Mouse (Mus musculus): ENCODE results near the gene Spata33. TPM values are rescaled to one million over a fixed set of nuclear protein-coding genes. Genes with fewer than 3 reads are reported as not detected.

Gene Spata33
- total and polyA plus RNA-seq, 2 experiments from 2014 or later, result 3.3 to 8.3 TPM

DNA sequence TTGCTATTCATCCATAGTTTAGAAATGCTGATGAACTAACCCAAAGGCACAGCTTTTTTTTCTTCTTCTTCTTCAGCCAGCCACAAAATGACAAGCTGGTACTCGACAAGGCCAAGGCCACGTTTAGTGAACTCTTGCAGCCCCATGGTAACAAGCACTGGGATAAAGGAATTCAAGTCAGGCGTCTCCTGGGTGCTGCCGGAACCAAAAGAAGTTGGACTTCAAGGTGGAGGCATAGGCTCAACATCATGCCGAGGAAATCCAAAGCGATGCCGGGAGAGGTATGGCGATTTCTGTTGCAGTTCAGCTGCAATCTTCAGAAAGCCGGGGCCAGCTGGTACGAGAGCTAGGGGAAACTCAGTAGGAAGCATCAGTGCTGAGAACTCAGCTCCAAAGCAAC lies 26.8 kb downstream of the Spata33 start:
- 74% methylated on average over 10 of the region's 10 CpGs for WGBS
- H3K4me3 ChIP-seq (ENCODE audit: low read length), result no peak overlapping the region
- peaks cover 20% of the 10 kb centered on the region for H3K36me3 ChIP-seq (ENCODE audit: insufficient read depth, low read length)
- no peak overlapping the region for H3K4me2 ChIP-seq (ENCODE audit: low read depth, low read length)
- ATAC-seq (no peak), DNase-seq (ENCODE audit: low spot score) (no peak)
- no peak for TF ChIP-seq CTCF (IDR thresholded peaks at IDR 0.05; ENCODE audit: low read depth)
- no peaks in the 10 kb centered on the region for H3K27me3 ChIP-seq (ENCODE audit: insufficient read depth, low read length)
- no peak overlapping the region for H3K27ac ChIP-seq
- H3K9me3 ChIP-seq (ENCODE audit: low read length), result no peaks in the 10 kb centered on the region
- no peak overlapping the region for H3K9ac ChIP-seq (replicated peaks; ENCODE audit: low read length)
- H3K4me1 ChIP-seq (ENCODE audit: insufficient read depth, low read length), result peaks cover 15% of the 10 kb centered on the region

DNA sequence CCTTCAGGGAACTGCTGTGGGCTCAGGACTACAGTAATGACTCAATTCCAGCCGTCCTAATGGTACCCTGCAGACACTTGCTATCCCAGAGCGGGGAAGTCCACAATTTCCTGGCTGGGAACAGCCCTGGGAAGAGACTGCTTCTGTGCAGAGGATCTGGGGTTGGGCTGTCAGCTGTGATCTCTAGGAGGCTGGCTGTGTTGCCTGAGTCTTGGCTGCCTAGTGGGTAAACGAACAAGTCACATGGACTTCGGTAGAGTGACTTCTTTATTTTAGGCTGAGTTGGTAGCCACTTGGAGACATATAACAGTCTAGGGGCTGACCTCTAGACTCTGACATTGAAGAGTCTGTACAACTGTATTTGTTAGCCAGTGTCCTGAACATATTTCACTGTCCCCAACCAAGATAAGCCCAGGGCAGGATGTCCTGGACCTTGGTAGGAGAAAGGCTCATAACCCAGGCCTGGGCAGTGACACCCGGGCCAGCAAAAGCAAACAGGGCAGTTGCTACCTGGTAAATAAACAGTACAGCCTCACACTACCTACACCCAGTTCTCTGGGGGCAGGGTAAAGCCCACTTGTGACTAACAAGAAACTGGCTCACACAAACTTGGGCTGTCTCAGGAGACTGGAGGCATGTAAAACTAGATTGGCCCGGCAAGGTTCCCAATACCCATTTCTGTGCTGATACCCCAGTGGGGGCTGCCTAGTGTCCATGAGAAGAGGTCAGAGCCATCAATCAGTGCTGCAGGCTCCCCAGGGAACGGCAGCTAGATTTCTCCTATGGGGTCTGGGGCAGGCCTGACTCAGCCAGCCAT lies 29.7 kb downstream of the Spata33 start:
- no peak overlapping the region for H3K4me3 ChIP-seq (ENCODE audit: low read length)
- no peak for ATAC-seq
- no peak overlapping the region for H3K27ac ChIP-seq
- no peak for DNase-seq (ENCODE audit: low spot score)
- no peak for TF ChIP-seq CTCF (IDR thresholded peaks at IDR 0.05; ENCODE audit: low read depth)
- H3K36me3 ChIP-seq (ENCODE audit: insufficient read depth, low read length), result peaks cover 47% of the 10 kb centered on the region
- 87% methylated on average over 7 of the region's 7 CpGs for WGBS
- no peaks in the 10 kb centered on the region for H3K27me3 ChIP-seq (ENCODE audit: insufficient read depth, low read length)
- no peak overlapping the region for H3K9ac ChIP-seq (replicated peaks; ENCODE audit: low read length)
- H3K4me2 ChIP-seq (ENCODE audit: low read depth, low read length), result no peak overlapping the region
- H3K4me1 ChIP-seq (ENCODE audit: insufficient read depth, low read length), result no peaks in the 10 kb centered on the region
- no peaks in the 10 kb centered on the region for H3K9me3 ChIP-seq (ENCODE audit: low read length)

DNA sequence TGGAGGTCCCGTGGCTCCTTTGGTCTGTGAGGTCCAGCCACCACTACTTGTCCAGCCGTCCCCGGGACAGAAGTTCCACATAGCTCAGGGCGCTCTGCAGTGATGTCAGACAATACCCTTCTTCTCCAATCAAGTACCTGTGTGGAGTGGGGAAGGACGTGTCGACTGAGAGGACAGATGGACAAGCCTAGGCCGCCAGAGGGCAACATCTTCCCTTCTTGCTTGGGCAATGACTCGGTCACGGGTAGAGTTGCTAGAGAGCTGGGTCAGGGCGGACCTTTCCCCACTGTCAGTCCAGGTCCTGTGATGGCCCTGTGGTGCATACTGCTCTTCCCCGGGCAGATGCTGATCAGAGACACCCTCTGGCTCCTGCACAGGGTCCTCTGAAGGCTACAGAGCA lies 30.4 kb downstream of the Spata33 start:
- peaks cover 54% of the 10 kb centered on the region for H3K36me3 ChIP-seq (ENCODE audit: insufficient read depth, low read length)
- WGBS, result 75% methylated on average over 11 of the region's 11 CpGs

DNA sequence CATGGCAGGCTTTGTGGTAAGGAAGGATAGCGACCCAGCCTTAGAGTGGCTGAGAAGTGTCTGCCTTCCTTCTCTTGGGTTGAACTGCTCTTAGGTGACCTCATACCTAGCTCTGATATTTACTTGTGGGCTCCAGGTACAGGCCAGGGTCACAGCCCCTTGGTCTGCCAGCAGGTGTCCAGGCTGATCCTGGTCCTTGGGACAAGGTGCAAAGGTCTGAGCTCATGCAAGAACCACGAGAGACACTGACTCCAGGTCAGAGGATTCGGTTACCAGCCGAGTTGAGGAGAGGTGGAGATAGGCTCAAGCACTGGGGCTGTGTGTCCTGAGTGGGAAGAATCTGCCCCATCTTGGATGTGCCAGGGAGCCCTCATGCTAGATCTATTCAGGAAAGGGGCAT lies 31.8 kb downstream of the Spata33 start:
- no peak overlapping the region for H3K4me2 ChIP-seq (ENCODE audit: low read depth, low read length)
- 92% methylated on average over 4 of the region's 4 CpGs for WGBS
- H3K4me1 ChIP-seq (ENCODE audit: insufficient read depth, low read length), result no peaks in the 10 kb centered on the region
- ATAC-seq, result no peak
- H3K9me3 ChIP-seq (ENCODE audit: low read length), result no peaks in the 10 kb centered on the region
- DNase-seq (ENCODE audit: low spot score), result no peak
- H3K9ac ChIP-seq (replicated peaks; ENCODE audit: low read length), result no peak overlapping the region
- H3K36me3 ChIP-seq (ENCODE audit: insufficient read depth, low read length), result peaks cover 66% of the 10 kb centered on the region
- no peak for TF ChIP-seq CTCF (IDR thresholded peaks at IDR 0.05; ENCODE audit: low read depth)
- no peak overlapping the region for H3K4me3 ChIP-seq (ENCODE audit: low read length)
- H3K27ac ChIP-seq, result no peak overlapping the region
- H3K27me3 ChIP-seq (ENCODE audit: insufficient read depth, low read length), result no peaks in the 10 kb centered on the region

More for the DNA sequence above, 30.4 kb downstream of the Spata33 start:
- DNase-seq (ENCODE audit: low spot score), result no peak
- no peak overlapping the region for H3K9ac ChIP-seq (replicated peaks; ENCODE audit: low read length)
- no peak for TF ChIP-seq CTCF (IDR thresholded peaks at IDR 0.05; ENCODE audit: low read depth)
- no peaks in the 10 kb centered on the region for H3K9me3 ChIP-seq (ENCODE audit: low read length)
- no peak overlapping the region for H3K4me2 ChIP-seq (ENCODE audit: low read depth, low read length)
- no peaks in the 10 kb centered on the region for H3K27me3 ChIP-seq (ENCODE audit: insufficient read depth, low read length)
- no peak overlapping the region for H3K27ac ChIP-seq
- H3K4me3 ChIP-seq (ENCODE audit: low read length), result no peak overlapping the region
- ATAC-seq, result no peak
- H3K4me1 ChIP-seq (ENCODE audit: insufficient read depth, low read length), result no peaks in the 10 kb centered on the region

DNA sequence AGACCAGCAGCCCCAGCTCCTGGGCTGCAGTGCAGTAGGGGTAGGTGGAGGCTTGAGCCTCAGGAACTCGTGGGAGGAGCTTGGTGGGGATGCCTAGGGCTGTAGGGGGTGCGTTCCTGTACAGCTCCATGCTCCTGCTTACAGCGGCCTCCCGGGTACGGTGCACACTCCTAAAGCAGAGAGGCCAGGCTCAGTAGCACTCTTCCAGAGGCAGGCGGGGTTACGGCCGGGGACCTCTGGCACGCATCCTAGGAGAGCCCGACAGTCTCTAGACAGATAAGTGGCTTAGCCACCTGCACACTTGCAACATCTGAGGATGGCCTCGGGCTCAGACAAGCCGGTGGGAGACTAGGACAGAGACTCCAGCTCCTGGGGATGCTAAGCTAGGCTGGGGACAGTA lies 32.9 kb downstream of the Spata33 start:
- H3K4me1 ChIP-seq (ENCODE audit: insufficient read depth, low read length), result no peaks in the 10 kb centered on the region
- H3K4me3 ChIP-seq (ENCODE audit: low read length), result no peak overlapping the region
- H3K36me3 ChIP-seq (ENCODE audit: insufficient read depth, low read length), result peaks cover 75% of the 10 kb centered on the region
- DNase-seq (ENCODE audit: low spot score) (no peak), ATAC-seq (no peak)
- H3K27ac ChIP-seq, result no peak overlapping the region
- H3K27me3 ChIP-seq (ENCODE audit: insufficient read depth, low read length), result no peaks in the 10 kb centered on the region
- no peak overlapping the region for H3K4me2 ChIP-seq (ENCODE audit: low read depth, low read length)
- no peak for TF ChIP-seq CTCF (IDR thresholded peaks at IDR 0.05; ENCODE audit: low read depth)
- no peak overlapping the region for H3K9ac ChIP-seq (replicated peaks; ENCODE audit: low read length)
- H3K9me3 ChIP-seq (ENCODE audit: low read length), result no peaks in the 10 kb centered on the region
- 93% methylated on average over 12 of the region's 12 CpGs for WGBS

DNA sequence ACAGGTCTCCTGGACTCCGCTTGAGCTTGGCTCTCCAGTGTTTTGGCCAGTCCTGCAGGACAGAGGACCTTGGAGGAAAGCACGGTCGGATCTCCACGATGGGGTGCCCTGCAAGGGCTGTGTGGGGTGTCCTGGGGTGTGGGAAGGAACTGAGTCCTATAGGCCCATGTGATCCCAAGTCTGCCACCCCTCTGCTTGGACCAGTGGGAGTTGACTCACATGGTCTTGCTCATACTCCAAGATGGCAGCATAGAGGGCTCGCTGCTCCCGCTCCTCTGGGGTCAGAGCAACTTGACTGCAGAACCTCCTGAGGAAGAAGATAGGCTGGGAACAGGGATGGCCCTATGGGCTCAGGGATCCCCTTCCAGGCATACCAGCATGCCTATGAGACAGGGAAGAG lies 35.1 kb downstream of the Spata33 start:
- no peak for DNase-seq (ENCODE audit: low spot score)
- H3K9me3 ChIP-seq (ENCODE audit: low read length), result no peaks in the 10 kb centered on the region

DNA sequence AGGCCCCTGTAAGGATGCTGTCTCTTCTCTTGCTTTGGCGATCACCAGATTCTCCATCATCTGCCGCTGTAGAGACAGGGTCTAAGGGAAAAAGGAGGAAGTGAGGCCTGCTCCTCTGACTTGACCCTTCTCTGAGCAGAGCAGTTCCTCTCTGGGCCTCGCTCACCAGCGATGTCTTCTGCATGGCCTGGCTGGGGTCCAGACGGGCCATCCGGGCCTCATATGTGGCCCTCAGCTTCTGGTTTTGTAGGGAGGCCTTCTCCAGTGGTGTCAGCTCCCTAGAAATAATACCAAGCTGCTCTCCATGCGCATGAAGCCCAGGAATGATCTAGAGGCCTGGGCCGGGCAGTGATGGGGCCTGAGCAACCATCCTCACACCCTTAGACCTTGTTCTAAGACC lies 36.0 kb downstream of the Spata33 start:
- no peak for DNase-seq (ENCODE audit: low spot score)
- Histone ChIP-seq H3K27me3 (ENCODE audit: insufficient read depth, low read length) (no peaks in the 10 kb centered on the region), H3K9ac (replicated peaks; ENCODE audit: low read length) (no peak overlapping the region), H3K4me2 (ENCODE audit: low read depth, low read length) (no peak overlapping the region), H3K9me3 (ENCODE audit: low read length) (no peaks in the 10 kb centered on the region), H3K4me1 (ENCODE audit: insufficient read depth, low read length) (peaks cover 9% of the 10 kb centered on the region), H3K4me3 (ENCODE audit: low read length) (no peak overlapping the region), H3K36me3 (ENCODE audit: insufficient read depth, low read length) (peaks cover 73% of the 10 kb centered on the region), H3K27ac (no peak overlapping the region)
- no peak for TF ChIP-seq CTCF (IDR thresholded peaks at IDR 0.05; ENCODE audit: low read depth)
- 93% methylated on average over 8 of the region's 8 CpGs for WGBS
- ATAC-seq, result no peak

More for the DNA sequence above, 35.1 kb downstream of the Spata33 start:
- Histone ChIP-seq H3K27me3 (ENCODE audit: insufficient read depth, low read length) (no peaks in the 10 kb centered on the region), H3K4me1 (ENCODE audit: insufficient read depth, low read length) (peaks cover 3% of the 10 kb centered on the region), H3K9ac (replicated peaks; ENCODE audit: low read length) (no peak overlapping the region), H3K36me3 (ENCODE audit: insufficient read depth, low read length) (peaks cover 77% of the 10 kb centered on the region), H3K4me3 (ENCODE audit: low read length) (no peak overlapping the region), H3K4me2 (ENCODE audit: low read depth, low read length) (no peak overlapping the region), H3K27ac (no peak overlapping the region)
- WGBS, result 99% methylated on average over 6 of the region's 6 CpGs
- ATAC-seq, result no peak
- TF ChIP-seq CTCF (IDR thresholded peaks at IDR 0.05; ENCODE audit: low read depth), result no peak
